Comparison of ENCODE assay signal across 13 mouse cellular contexts in the genomic region with DNA sequence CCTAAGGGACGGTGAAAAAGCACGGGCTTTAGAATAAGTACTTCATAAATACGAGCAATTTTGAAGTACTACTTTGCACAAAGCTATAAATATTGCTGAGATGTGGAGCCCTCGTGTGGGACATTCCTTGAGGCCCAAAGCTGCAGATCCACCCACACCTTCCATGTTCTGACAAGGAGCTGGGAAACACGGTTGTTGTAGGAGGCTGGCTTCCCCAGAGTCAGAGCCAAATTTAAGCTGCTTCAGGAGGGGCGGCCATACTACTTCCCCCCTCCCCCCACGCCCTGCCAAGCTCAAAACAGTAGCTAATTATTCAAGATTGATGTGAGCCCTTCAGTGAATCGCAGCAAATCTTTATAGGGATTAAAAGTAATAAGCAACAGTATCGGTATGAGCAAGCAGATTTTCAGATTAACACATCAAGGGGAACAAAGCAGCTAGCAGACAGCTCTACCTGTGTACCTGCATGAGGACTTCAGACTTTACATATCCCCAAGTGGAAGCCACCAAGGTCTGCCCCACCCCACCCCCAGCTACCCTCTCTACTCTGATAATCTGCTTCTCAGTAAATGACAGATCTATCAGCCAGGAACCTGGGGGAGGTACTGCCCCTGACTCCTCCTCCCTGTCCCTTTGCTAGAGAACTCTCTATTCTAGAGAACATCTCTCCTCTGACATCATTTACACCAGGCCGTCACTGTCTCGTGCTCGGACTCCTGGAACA.
DNase-seq lines count a peak whose midpoint lies in the region; ATAC-seq and TF ChIP-seq lines count a peak whose summit lies in the region.
"Had no signal": no experiment of that assay in that cellular context is flagged by ENCODE, and none has a peak within 500 bp of the region (broad histone marks: within the 10 kb centered on the region; RNA-seq: fewer than 3 reads in every experiment).

No protein-coding gene starts in this region.

- H3K36me3 ChIP-seq in forebrain, embryonic 12.5 days (replicated peaks) = no peaks in the 10 kb centered on the region
- no peaks in the 10 kb centered on the region for H3K36me3 ChIP-seq in forebrain, embryonic 16.5 days (ENCODE audit: control insufficient read depth, insufficient read depth)
- H3K36me3 ChIP-seq in thymus, adult 2 months (ENCODE audit: control insufficient read depth, insufficient read depth, low read length) = no peaks in the 10 kb centered on the region
- H3K36me3 ChIP-seq: G1E had no signal

- TF ChIP-seq CTCF in layer of hippocampus, adult 2 months (conservative IDR thresholded peaks at IDR 0.05) = peak; percentile 21; the same call in 1 of the 2 replicates
- no peak for TF ChIP-seq CTCF in thymus, adult 2 months (IDR thresholded peaks at IDR 0.05; ENCODE audit: borderline replicate concordance, control insufficient read depth, extremely low read depth, insufficient read depth, low read length, poor library complexity)

- H3K27me3 ChIP-seq in forebrain, embryonic 12.5 days = no peaks in the 10 kb centered on the region
- no peaks in the 10 kb centered on the region for H3K27me3 ChIP-seq in forebrain, embryonic 16.5 days (replicated peaks; ENCODE audit: control insufficient read depth, insufficient read depth, low read length)
- no peaks in the 10 kb centered on the region for H3K27me3 ChIP-seq in thymus, adult 2 months (ENCODE audit: control insufficient read depth, insufficient read depth, low read length)

- H3K4me2 ChIP-seq in forebrain, embryonic 12.5 days = no peak overlapping the region
- no peak overlapping the region for H3K4me2 ChIP-seq in forebrain, embryonic 16.5 days (ENCODE audit: low read length)

- peaks cover 64% of the 10 kb centered on the region for H3K4me1 ChIP-seq in forebrain, embryonic 12.5 days
- H3K4me1 ChIP-seq in forebrain, embryonic 16.5 days (replicated peaks; ENCODE audit: control insufficient read depth, insufficient read depth, low read length) = peaks cover 43% of the 10 kb centered on the region
- H3K4me1 ChIP-seq in thymus, adult 2 months (replicated peaks; ENCODE audit: control insufficient read depth, insufficient read depth, low read length) = no peaks in the 10 kb centered on the region

- H3K27ac ChIP-seq in forebrain, embryonic 12.5 days = peak overlapping the region; percentile 31; the same call in 1 of the 2 replicates
- no peak overlapping the region for H3K27ac ChIP-seq in forebrain, embryonic 16.5 days (ENCODE audit: low read length)
- peak overlapping the region; percentile 39; the same call in 1 of the 2 replicates for H3K27ac ChIP-seq in layer of hippocampus, adult 2 months
- H3K27ac ChIP-seq in thymus, adult 2 months (ENCODE audit: control insufficient read depth, insufficient read depth, low read length) = no peak overlapping the region

- H3K4me3 ChIP-seq in forebrain, embryonic 12.5 days (replicated peaks) = no peak overlapping the region
- no peak overlapping the region for H3K4me3 ChIP-seq in forebrain, embryonic 16.5 days (replicated peaks; ENCODE audit: low read length)
- no peak overlapping the region for H3K4me3 ChIP-seq in layer of hippocampus, adult 2 months
- H3K4me3 ChIP-seq in thymus, adult 2 months (ENCODE audit: control insufficient read depth, insufficient read depth, low read length) = no peak overlapping the region

- peak; percentile 51 for ATAC-seq in forebrain, embryonic 12.5 days (ENCODE audit: low FRiP score)
- ATAC-seq in forebrain, embryonic 16.5 days = no peak; the same call in 1 of the 2 replicates

- H3K9me3 ChIP-seq in forebrain, embryonic 12.5 days = no peaks in the 10 kb centered on the region
- H3K9me3 ChIP-seq in forebrain, embryonic 16.5 days (ENCODE audit: control insufficient read depth, low read length) = no peaks in the 10 kb centered on the region
- H3K9me3 ChIP-seq: G1E had no signal

- no peak overlapping the region for H3K9ac ChIP-seq in forebrain, embryonic 12.5 days
- no peak overlapping the region for H3K9ac ChIP-seq in forebrain, embryonic 16.5 days (replicated peaks; ENCODE audit: low read depth, low read length)

- DNase-seq in layer of hippocampus, adult 2 months (ENCODE audit: low spot score in 2 of 2) = peak in 1 of 2 experiments; percentile 40
- DNase-seq in layer of hippocampus, adult 11-12 months (ENCODE audit: low spot score) = no peak
- DNase-seq in left cerebral cortex, adult 9 months (ENCODE audit: low spot score in 2 of 2) = peak; percentile 51 to 66
- peak; percentile 34 for DNase-seq in right cerebral cortex, postnatal 14 days
- no peak for DNase-seq in testis, postnatal 14 days (ENCODE audit: low spot score)
- no peak for DNase-seq in thymus, adult 2 months
- DNase-seq: embryo, embryonic 11 days; heart, postnatal 10 days; kidney, postnatal 14 days; lung, adult 2 months had no signal

- no peak for TF ChIP-seq POLR2A in thymus, adult 2 months (IDR thresholded peaks at IDR 0.05; ENCODE audit: control insufficient read depth, extremely low read depth, insufficient read depth, low read length, poor library complexity)

- 39% methylated on average over 12 of the region's 12 CpGs for WGBS in forebrain, embryonic 12.5 days
- 22% methylated on average over 12 of the region's 12 CpGs for WGBS in forebrain, embryonic 16.5 days
- 86% methylated on average over 12 of the region's 12 CpGs for WGBS in thymus, adult 2 months

Comparison
In these comparisons a context has a peak if more than half of its experiments do, and no peak if none do; other contexts are left out.
1. H3K27ac ChIP-seq: peak in forebrain, embryonic 12.5 days (single experiment) and layer of hippocampus, adult 2 months (single experiment); none in forebrain, embryonic 16.5 days (single experiment) and thymus, adult 2 months (single experiment).
2. DNase-seq: peak in left cerebral cortex, adult 9 months (2 of 2) and right cerebral cortex, postnatal 14 days (single experiment); none in layer of hippocampus, adult 11-12 months (single experiment), testis, postnatal 14 days (single experiment) and thymus, adult 2 months (single experiment).